Mouse (Mus musculus) thymus, adult 2 months (tissue): ENCODE results near the gene Emsy.

Experiments used
- CTCF ChIP-seq: fragments of 200-500 bp; IDR thresholded peaks from 2 replicates; pipeline ENCODE4 v1.5.1; 2012; ENCODE audit warnings: mild to moderate bottlenecking, control low read depth, low read length, moderate library complexity, borderline replicate concordance; ENCODE audit not compliant: control insufficient read depth, poor library complexity, insufficient read depth; ENCODE audit errors: extremely low read depth
- POLR2A ChIP-seq: fragments of 200-500 bp; IDR thresholded peaks from 2 replicates; pipeline ENCODE4 v1.6.1; 2012; ENCODE audit warnings: mild to moderate bottlenecking, low read length, control low read depth, moderate library complexity; ENCODE audit not compliant: control insufficient read depth, poor library complexity, insufficient read depth; ENCODE audit errors: extremely low read depth

DNA sequence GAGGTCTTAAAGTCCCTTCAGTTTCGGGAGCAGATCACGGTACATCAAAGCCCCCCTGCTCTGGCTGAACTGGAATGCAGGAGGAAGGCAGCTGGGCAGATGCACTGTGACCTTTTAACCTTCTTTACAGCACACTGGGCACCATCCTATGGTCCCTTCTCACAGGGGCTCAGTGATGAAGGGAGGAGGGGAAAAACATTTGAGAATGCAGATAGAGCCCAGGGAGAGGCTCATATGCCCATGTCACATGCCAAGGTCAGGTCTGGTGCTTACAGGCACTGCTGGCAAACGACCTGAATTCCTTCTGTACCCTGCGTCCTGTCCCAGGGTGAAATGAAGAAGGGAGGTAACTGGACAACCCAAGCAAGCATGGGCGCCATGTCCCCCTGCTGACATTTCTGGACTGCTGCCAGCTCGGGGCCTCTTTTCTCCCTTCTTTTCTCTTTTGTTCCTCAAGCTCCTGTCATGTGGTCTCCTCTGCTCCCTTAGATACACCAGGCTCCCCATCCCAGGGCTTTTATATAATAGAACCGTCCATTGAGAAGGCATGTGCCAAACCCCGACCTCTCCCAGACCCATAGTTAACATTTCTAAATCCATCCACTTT lies 118.5 kb downstream of the Emsy start:
- TF ChIP-seq POLR2A (no peak), CTCF (no peak)
